Mouse (Mus musculus): ENCODE results near the gene Cachd1. TPM values are rescaled to one million over a fixed set of nuclear protein-coding genes. Genes with fewer than 3 reads are reported as not detected.
A peak's percentile ranks its signal among the peaks of the same experiment; 100 is the strongest.

Cachd1 gene
- total RNA-seq, 4 experiments from 2014 or later, result 25.4 to 33.6 (median 28.4) TPM

- no peak for DNase-seq (ENCODE audit: low spot score in 2 of 2)
Observed at GRCm38 (mm10) chr4:100865423-100865822, 88.9 kb downstream of the Cachd1 start.

- no peak for DNase-seq (ENCODE audit: low spot score in 2 of 2)
Observed at GRCm38 (mm10) chr4:100865962-100866703, 89.7 kb downstream of the Cachd1 start.

DNA sequence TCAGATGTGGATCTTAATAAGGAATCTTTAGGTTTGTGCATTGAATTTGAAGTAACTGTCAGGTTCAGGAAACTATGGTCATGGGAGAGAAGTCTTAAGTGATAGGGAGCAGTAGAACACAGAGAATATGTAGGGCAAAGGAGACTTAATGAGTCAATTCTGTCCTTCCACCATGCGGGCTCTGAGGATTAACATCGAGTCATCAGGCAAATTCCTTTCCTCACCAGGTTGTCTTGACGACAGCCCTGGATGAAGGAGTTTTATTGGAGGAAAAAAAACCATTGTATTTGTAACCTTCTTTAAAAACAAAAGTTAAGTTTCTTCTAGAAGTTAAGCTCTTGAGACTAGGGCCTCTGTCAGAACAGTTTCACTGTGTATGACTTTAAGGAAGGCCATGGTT lies 100.9 kb downstream of the Cachd1 start:
- no peak for DNase-seq (ENCODE audit: low spot score in 2 of 2)

DNA sequence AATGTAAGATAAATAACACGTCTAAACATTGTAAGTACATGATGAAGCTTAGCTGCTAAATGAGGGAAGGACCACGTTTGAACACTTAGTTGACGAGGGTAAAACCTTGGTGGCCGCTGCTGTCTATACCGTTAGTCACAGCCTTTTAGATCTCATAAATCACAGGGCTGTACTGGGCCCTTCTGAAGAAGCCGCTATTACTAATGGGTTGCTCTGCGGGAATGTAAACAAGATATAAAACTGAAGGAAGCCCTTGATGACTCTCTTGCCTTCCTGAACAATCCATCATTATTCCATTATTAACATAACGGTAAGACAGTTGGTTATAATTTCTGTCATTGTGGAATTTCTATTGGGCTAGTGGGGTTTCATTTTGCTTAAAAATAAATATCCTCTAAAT lies 102.9 kb downstream of the Cachd1 start:
- no peak for DNase-seq (ENCODE audit: low spot score in 2 of 2)

GRCm38 (mm10) chr4:100880075-100880474 lies 103.6 kb downstream of the Cachd1 start:
- DNase-seq (ENCODE audit: low spot score in 2 of 2), result no peak

DNA sequence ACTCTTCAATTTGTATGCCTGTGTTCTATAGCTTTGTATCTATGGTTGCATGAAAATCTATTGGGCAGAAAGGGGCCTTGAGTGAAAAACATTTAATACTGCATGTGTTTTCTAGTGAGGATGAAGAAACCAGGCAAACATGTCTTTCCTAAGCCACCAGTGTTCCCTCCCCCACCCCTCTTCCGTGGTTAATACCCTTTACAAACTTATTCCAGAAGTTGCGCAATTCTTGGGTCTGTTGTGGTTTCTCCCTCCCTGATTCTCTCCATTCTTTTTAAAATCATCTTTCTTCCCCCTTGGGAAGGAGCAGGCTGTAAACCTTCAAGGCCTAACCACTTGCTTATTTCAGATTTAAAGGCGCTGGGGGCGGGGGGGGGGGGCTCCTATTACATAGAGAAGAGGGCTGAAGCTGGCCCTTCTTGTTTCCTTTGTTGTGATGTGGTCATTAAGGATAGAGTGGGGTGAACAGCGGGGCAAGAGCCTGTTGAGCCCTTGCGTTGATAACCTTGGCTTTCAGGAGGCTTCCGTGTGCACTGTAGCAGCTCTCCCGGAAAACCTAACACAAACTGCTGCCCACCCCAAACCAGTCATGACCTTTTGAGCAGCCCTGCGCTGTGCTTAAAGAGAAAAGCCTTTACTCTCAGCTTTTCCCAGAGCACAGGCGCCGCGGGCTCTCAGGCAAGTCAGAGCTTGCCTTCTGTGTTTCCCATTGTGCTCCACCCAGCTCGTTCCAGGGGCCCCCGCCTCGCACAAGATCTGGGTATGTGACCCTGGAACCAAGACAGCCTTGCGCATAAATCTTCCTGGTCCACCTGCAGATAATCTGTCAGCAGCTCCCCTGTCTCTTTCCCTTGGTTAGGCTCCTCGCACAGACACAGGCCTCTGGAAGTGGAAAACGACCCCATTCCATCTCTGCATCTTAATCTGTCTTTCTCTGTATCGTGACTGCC lies 109.6 kb downstream of the Cachd1 start:
- DNase-seq (ENCODE audit: low spot score in 2 of 2), result no peak

DNA sequence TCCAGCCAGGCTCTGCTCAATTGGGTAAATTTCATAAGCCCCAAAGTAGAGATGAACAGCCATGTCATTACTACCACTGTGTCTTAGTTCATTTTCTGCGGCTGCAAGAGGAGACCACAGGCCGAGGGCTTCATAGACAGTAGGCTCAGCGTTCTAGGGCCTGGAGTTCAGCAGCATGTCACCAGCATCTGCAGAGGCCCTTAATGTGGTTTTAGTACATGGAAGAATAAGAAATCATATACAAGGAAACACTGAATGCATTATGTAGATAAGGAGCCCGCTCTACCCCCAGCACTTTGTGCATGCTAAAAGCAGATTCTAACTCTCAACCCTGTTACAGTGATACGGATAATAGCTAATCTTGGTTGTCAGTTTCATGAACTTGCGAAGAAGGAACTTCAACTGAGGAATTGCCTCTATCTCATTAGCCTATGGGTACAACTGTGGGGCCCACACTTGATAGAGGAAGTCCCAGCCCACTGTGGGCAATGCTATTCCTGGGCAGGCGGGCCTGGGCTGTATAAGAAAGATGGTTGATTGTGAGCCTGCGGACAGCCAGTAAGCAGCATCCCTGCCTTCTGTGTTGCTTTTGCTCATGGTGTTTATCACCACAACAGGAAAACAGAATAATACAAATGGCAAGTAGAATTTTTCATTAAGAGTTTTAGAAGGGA lies 110.4 kb downstream of the Cachd1 start:
- no peak for DNase-seq (ENCODE audit: low spot score in 2 of 2)

DNA sequence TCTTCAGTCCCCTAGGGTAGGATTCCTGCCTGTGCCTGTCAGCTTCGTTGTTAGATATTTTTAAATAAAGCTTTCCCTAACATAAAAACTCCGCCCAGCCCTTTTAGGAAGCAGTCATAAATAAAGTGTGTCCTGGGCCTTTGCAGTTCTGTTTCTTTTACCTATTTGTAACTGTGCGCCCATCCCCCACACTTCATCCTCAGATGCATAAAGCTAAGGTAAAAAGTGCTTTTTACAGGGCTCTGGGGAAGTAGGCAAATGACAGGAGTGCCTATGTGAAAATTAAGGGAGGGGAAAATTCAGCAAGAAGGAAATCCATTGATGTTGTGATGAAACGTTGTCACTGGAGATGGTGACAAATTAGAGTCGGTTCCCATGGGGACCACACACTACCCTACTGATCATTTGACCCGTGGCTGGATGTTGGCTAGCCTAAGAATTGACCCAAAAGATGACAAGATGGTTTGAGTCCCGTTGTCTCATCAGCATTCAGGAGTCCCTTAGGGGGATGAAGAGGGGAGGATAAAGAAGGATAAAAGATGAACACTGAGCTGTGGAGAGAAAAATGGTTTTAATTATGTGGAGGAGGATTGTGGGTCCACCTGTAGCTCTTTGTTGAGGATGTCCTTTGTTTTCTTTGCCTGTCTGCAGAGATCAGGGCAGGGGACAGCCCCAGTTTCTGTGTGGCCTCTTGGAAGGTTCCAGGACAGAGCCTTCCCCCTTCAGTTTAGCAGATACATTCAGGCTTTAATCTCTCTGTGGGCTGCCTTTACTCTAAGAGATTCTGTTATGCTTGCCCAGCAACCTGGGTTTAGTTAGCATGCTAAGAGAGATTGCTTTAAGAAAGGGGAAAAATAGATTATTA lies 113.9 kb downstream of the Cachd1 start:
- DNase-seq (ENCODE audit: low spot score in 2 of 2), result no peak

DNA sequence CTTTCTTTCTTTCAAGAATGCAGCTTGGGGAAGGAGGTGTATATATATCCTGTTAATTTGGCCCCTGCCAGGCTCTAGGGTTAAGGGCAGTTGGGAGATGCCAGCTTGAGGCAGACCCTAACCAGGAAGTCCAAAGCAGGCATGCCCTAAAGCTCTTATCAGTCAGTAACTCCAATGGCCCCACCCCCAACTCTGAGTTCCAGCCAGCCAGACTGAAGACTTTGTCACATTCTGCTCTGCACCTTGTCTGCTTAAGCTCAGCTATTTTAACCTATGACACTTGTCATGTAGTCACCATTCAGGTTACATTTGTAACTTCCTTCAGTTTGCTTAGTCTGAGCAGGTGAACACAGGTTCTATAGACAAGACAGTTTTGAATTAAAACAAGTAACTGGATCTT lies 117.3 kb downstream of the Cachd1 start:
- DNase-seq (ENCODE audit: low spot score in 2 of 2), result no peak

GRCm38 (mm10) chr4:100894142-100894541 lies 117.7 kb downstream of the Cachd1 start:
- DNase-seq (ENCODE audit: low spot score in 2 of 2), result no peak

DNA sequence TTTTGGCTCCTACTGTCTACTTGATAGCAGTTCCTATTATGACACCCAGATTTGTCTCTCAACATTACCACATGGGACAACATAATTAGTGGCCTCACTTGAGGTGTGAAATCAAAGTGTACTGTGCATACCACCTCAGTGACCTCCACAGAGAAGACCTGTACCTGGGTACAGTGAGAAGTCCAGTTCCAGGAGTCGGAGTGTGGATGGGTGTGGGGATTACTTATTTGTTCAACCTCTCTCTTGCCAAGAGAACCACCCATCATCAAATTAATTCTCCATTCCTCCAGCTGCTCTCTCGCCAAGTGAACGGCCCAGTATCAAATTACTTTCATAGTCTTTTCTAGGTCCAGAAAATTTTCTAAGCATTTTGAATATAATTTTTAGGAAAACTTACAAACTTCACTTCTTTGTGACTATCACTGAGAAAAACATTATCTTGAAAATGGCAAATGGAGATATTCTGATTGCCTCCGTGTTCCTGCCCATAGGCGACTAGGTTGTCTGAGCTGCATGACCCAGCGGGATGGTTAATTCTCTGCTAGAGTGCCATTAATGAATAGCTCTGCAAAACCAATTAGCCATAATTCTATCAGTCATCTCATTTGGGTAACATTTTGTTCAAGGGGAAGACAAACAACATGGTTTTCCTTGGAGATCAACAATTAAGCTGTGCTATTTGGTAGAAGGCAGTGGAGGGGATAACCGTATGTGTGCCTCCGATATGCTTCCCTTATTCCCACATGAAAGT lies 120.0 kb downstream of the Cachd1 start:
- no peak for DNase-seq (ENCODE audit: low spot score in 2 of 2)

- no peak for DNase-seq (ENCODE audit: low spot score in 2 of 2)
Observed at GRCm38 (mm10) chr4:100897943-100898342, 121.5 kb downstream of the Cachd1 start.

DNA sequence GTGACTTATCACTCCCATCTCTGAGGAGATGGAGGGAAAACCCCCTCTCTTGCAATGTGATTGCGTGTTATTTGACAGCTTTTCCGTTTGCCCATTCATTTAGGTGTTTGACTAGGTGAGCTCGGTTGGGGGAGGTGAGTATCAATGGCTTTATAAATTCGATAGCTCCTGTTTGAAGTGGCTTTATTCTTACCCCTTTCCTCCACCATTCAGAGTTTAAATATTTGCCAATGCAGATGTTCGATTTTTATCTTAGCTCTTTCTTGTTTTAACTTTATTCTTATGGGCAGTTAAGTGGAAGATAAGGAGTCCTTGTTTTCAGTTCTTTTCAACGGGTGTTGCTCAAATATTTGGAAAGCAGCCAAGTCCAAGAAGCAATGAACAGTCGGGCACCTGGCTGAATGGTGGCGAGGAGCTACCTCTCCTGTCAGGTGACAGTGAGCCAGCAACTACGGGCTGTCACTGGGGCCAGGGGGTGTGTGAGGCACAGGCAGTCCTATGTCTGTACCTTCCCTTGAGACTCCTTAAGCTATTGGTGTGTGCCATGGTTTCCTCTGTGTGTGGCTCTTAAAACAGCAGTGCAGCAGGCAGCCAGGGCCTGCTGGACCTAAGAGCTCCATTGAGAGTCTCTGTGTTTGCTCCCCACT lies 133.3 kb downstream of the Cachd1 start:
- no peak for DNase-seq (ENCODE audit: low spot score in 2 of 2)

- DNase-seq (ENCODE audit: low spot score in 2 of 2), result peak in 1 of 2 experiments; percentile 8
Observed at GRCm38 (mm10) chr4:100910605-100911330, 134.3 kb downstream of the Cachd1 start.

DNA sequence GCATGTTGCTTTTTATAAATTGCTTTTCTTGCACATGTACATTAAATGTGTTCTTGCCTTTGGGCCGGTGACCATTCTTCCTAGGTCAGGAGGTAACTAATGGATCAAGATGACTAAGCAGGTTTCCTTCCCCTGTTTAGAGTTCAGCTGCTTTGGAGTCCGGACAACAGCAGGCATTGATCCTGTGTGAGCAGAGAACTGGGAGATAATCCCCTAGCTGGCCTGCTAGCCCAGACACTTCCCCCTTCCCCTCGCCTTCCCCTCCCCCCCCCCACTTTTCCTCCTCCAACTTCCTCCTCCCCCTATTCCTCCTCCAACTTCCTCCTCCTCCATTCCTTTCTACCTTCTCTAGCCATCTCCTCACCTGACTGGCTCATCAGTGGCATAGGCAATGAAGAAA lies 135.2 kb downstream of the Cachd1 start:
- DNase-seq (ENCODE audit: low spot score in 2 of 2), result no peak

DNA sequence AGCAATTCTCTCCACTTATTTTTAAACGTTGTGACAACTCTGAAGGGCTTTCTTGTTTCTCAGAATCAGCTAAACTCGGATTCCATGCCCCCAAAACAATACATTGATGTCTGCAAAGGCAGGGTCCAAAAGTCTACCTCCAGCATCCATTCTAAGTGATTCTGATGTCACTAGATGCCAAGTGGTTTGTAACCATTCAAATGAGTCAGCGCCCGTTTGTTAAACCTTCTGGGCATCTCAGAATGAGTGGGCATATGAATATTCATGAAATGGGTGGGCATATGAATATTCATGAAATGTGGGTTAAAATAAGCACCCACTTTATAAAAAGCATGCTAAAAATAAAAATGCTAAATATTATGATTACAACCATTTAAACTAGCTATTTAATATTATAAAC lies 137.2 kb downstream of the Cachd1 start:
- no peak for DNase-seq (ENCODE audit: low spot score in 2 of 2)

GRCm38 (mm10) chr4:100914532-100914931 lies 138.1 kb downstream of the Cachd1 start:
- DNase-seq (ENCODE audit: low spot score in 2 of 2), result no peak

- DNase-seq (ENCODE audit: low spot score in 2 of 2), result no peak
Observed at GRCm38 (mm10) chr4:100915093-100915492, 138.6 kb downstream of the Cachd1 start.

- DNase-seq (ENCODE audit: low spot score in 2 of 2), result no peak
Observed at GRCm38 (mm10) chr4:100917511-100917910, 141.0 kb downstream of the Cachd1 start.
